In the genomic region with DNA sequence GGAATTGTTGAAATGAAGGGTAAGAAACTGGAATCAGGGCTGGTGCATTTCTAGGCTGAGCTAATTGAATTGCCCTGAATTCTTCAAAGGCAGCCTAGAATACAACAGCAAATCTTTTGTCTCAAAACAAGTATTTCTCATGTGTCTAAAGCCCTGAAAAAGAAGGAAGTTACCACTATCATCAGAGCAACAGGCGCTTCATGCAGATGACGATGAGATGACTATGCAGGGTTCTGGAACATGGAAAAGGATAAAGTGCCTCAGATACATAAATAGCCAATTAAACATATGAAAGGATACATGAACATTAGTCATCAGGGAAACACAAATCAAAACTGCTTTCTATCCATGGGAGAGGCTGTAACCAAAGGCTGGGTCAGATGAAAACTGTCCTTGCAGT, we compare ENCODE assay signal across 19 mouse cellular contexts.
"Had no signal": no experiment of that assay in that cellular context is flagged by ENCODE, and none has a peak within 500 bp of the region (broad histone marks: within the 10 kb centered on the region; RNA-seq: fewer than 3 reads in every experiment).

No protein-coding gene starts in this region.

- H3K4me1 ChIP-seq: limb, embryonic 10.5 days; limb, embryonic 13.5 days; midbrain, embryonic 12.5 days; midbrain, embryonic 15.5 days; neural tube, embryonic 12.5 days; neural tube, embryonic 15.5 days had no signal

- H3K4me3 ChIP-seq: limb, embryonic 10.5 days; limb, embryonic 13.5 days; liver, embryonic 13.5 days; midbrain, embryonic 12.5 days; midbrain, embryonic 15.5 days; neural tube, embryonic 12.5 days; neural tube, embryonic 15.5 days had no signal

- H3K9ac ChIP-seq: limb, embryonic 13.5 days; liver, embryonic 13.5 days; midbrain, embryonic 12.5 days; midbrain, embryonic 15.5 days; neural tube, embryonic 12.5 days; neural tube, embryonic 15.5 days had no signal

- H3K4me2 ChIP-seq: limb, embryonic 13.5 days; liver, embryonic 13.5 days; midbrain, embryonic 12.5 days; midbrain, embryonic 15.5 days; neural tube, embryonic 12.5 days; neural tube, embryonic 15.5 days had no signal

- H3K9me3 ChIP-seq: limb, embryonic 10.5 days; limb, embryonic 13.5 days; liver, embryonic 13.5 days; midbrain, embryonic 12.5 days; midbrain, embryonic 15.5 days; neural tube, embryonic 12.5 days; neural tube, embryonic 15.5 days had no signal

- H3K27ac ChIP-seq: kidney, postnatal 0 days; limb, embryonic 10.5 days; limb, embryonic 13.5 days; liver, embryonic 13.5 days; macrophage; midbrain, embryonic 12.5 days; midbrain, embryonic 15.5 days; neural tube, embryonic 12.5 days; neural tube, embryonic 15.5 days; stomach, postnatal 0 days had no signal

- H3K27me3 ChIP-seq: limb, embryonic 13.5 days; liver, embryonic 13.5 days; midbrain, embryonic 12.5 days; midbrain, embryonic 15.5 days; neural tube, embryonic 12.5 days; neural tube, embryonic 15.5 days had no signal

- ATAC-seq: midbrain, embryonic 15.5 days had no signal

- DNase-seq: kidney, postnatal 25 days; liver; liver, embryonic 13.5 days; lung, adult 2 months; right cerebral cortex, adult 18-20 months; right cerebral cortex, postnatal 14 days; right cerebral cortex, postnatal 4 days; thymus, adult 2 months; thymus, postnatal 14 days; thymus, postnatal 4 days had no signal
